Mouse (Mus musculus): ENCODE measurements around the gene Atxn1. TPM values are rescaled to one million over a fixed set of nuclear protein-coding genes. Genes with fewer than 3 reads are reported as not detected.

The Atxn1 gene
- polyA plus RNA-seq, 1 experiment, result 2.5 TPM

- H3K79me2 ChIP-seq (ENCODE audit: control insufficient read depth, insufficient read depth), result no peaks in the 10 kb centered on the region
- H3K27me3 ChIP-seq (ENCODE audit: control insufficient read depth, insufficient read depth, insufficient read length), result no peaks in the 10 kb centered on the region
- no peak overlapping the region for H3K4me3 ChIP-seq
- H3K36me3 ChIP-seq (ENCODE audit: control insufficient read depth, insufficient read depth), result no peaks in the 10 kb centered on the region
- H3ac ChIP-seq (ENCODE audit: control insufficient read depth, insufficient read length), result no peak overlapping the region
- TF ChIP-seq E2F4 (IDR thresholded peaks at IDR 0.05; ENCODE audit: insufficient read depth) (no peak), TCF12 (IDR thresholded peaks at IDR 0.05; ENCODE audit: insufficient read depth, poor library complexity, severe bottlenecking) (no peak), SRF (IDR thresholded peaks at IDR 0.05; ENCODE audit: control insufficient read depth, insufficient read length, low read depth) (no peak), USF1 (IDR thresholded peaks at IDR 0.05; ENCODE audit: low read depth) (no peak), TCF3 (IDR thresholded peaks at IDR 0.05; ENCODE audit: insufficient read length, low read depth) (no peak), MYOG (IDR thresholded peaks at IDR 0.05; ENCODE audit: control insufficient read depth in 1 of 3, insufficient read depth in 1 of 3, insufficient read length in 2 of 3, low read depth in 2 of 3) (no peak), MAX (IDR thresholded peaks at IDR 0.05; ENCODE audit: low read depth) (no peak), MYOD1 (IDR thresholded peaks at IDR 0.05; ENCODE audit: control insufficient read depth in 1 of 3, insufficient read length in 2 of 3, low read depth in 2 of 3) (no peak), POLR2A (IDR thresholded peaks at IDR 0.05; ENCODE audit: insufficient read length, low read depth) (no peak), POLR2AphosphoS2 (IDR thresholded peaks at IDR 0.05; ENCODE audit: insufficient read length, low read depth) (no peak), CEBPB (IDR thresholded peaks at IDR 0.05; ENCODE audit: insufficient read depth, poor library complexity, severe bottlenecking) (no peak), REST (IDR thresholded peaks at IDR 0.05; ENCODE audit: insufficient read depth, insufficient read length) (no peak)
- H3K4me2 ChIP-seq (ENCODE audit: low read depth), result no peak overlapping the region
Observed at GRCm38 (mm10) chr13:45662216-45662615, 302.6 kb downstream of the Atxn1 start.

- TF ChIP-seq SRF (IDR thresholded peaks at IDR 0.05; ENCODE audit: control insufficient read depth, insufficient read length, low read depth), result no peak
- TF ChIP-seq POLR2A (IDR thresholded peaks at IDR 0.05; ENCODE audit: insufficient read length, low read depth), result no peak
- Histone ChIP-seq H3K4me3 (no peak overlapping the region), H3K4me2 (ENCODE audit: low read depth) (no peak overlapping the region), H3ac (ENCODE audit: control insufficient read depth, insufficient read length) (no peak overlapping the region), H3K27me3 (ENCODE audit: control insufficient read depth, insufficient read depth, insufficient read length) (no peaks in the 10 kb centered on the region), H3K36me3 (ENCODE audit: control insufficient read depth, insufficient read depth) (no peaks in the 10 kb centered on the region), H3K79me2 (ENCODE audit: control insufficient read depth, insufficient read depth) (no peaks in the 10 kb centered on the region)
Observed at GRCm38 (mm10) chr13:45661283-45662185, 303.3 kb downstream of the Atxn1 start.

DNA sequence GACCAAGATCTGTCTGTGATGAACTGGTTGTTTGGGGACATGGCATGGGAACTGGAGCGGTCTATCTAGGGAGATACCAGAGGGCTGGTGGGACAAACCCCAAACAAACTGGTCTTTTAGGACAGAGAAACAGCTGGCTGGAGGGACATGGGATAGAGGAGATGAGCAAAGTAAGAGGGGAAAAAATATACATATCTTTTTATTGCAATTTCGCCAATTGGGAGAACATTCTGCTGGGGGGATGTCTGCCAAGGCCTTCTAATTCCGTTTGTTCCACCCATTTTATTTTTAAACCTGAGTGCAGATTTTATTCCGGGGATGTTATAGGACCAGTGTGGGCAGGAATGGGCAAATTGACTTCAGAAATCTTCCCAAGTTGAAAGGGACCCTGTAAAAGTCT, 305.0 kb downstream of the Atxn1 start:
- Histone ChIP-seq H3K4me2 (ENCODE audit: low read depth) (no peak overlapping the region), H3ac (ENCODE audit: control insufficient read depth, insufficient read length) (no peak overlapping the region), H3K4me3 (no peak overlapping the region), H3K79me2 (ENCODE audit: control insufficient read depth, insufficient read depth) (no peaks in the 10 kb centered on the region), H3K36me3 (ENCODE audit: control insufficient read depth, insufficient read depth) (no peaks in the 10 kb centered on the region), H3K27me3 (ENCODE audit: control insufficient read depth, insufficient read depth, insufficient read length) (no peaks in the 10 kb centered on the region)
- no peak for TF ChIP-seq MYOG (IDR thresholded peaks at IDR 0.05; ENCODE audit: control insufficient read depth in 1 of 3, insufficient read depth in 1 of 3, insufficient read length in 2 of 3, low read depth in 2 of 3)
- TF ChIP-seq TCF3 (IDR thresholded peaks at IDR 0.05; ENCODE audit: insufficient read length, low read depth), result no peak
- no peak for TF ChIP-seq MAX (IDR thresholded peaks at IDR 0.05; ENCODE audit: low read depth)
- TF ChIP-seq REST (IDR thresholded peaks at IDR 0.05; ENCODE audit: insufficient read depth, insufficient read length), result no peak
- no peak for TF ChIP-seq USF1 (IDR thresholded peaks at IDR 0.05; ENCODE audit: low read depth)
- no peak for TF ChIP-seq SRF (IDR thresholded peaks at IDR 0.05; ENCODE audit: control insufficient read depth, insufficient read length, low read depth)
- no peak for TF ChIP-seq MYOD1 (IDR thresholded peaks at IDR 0.05; ENCODE audit: control insufficient read depth in 1 of 3, insufficient read length in 2 of 3, low read depth in 2 of 3)
- no peak for TF ChIP-seq POLR2AphosphoS2 (IDR thresholded peaks at IDR 0.05; ENCODE audit: insufficient read length, low read depth)
- TF ChIP-seq CEBPB (IDR thresholded peaks at IDR 0.05; ENCODE audit: insufficient read depth, poor library complexity, severe bottlenecking), result no peak

- Histone ChIP-seq H3K79me2 (ENCODE audit: control insufficient read depth, insufficient read depth) (no peaks in the 10 kb centered on the region), H3K4me2 (ENCODE audit: low read depth) (no peak overlapping the region), H3K27me3 (ENCODE audit: control insufficient read depth, insufficient read depth, insufficient read length) (no peaks in the 10 kb centered on the region), H3ac (ENCODE audit: control insufficient read depth, insufficient read length) (no peak overlapping the region), H3K4me3 (no peak overlapping the region), H3K36me3 (ENCODE audit: control insufficient read depth, insufficient read depth) (peaks cover under 1% of the 10 kb centered on the region)
- TF ChIP-seq USF1 (IDR thresholded peaks at IDR 0.05; ENCODE audit: low read depth), result no peak
- TF ChIP-seq REST (IDR thresholded peaks at IDR 0.05; ENCODE audit: insufficient read depth, insufficient read length), result no peak
- no peak for TF ChIP-seq CEBPB (IDR thresholded peaks at IDR 0.05; ENCODE audit: insufficient read depth, poor library complexity, severe bottlenecking)
- no peak for TF ChIP-seq MAX (IDR thresholded peaks at IDR 0.05; ENCODE audit: low read depth)
- TF ChIP-seq TCF3 (IDR thresholded peaks at IDR 0.05; ENCODE audit: insufficient read length, low read depth), result no peak
- no peak for TF ChIP-seq MYOD1 (IDR thresholded peaks at IDR 0.05; ENCODE audit: control insufficient read depth in 1 of 3, insufficient read length in 2 of 3, low read depth in 2 of 3)
- no peak for TF ChIP-seq TCF12 (IDR thresholded peaks at IDR 0.05; ENCODE audit: insufficient read depth, poor library complexity, severe bottlenecking)
- TF ChIP-seq E2F4 (IDR thresholded peaks at IDR 0.05; ENCODE audit: insufficient read depth), result no peak
- no peak for TF ChIP-seq SRF (IDR thresholded peaks at IDR 0.05; ENCODE audit: control insufficient read depth, insufficient read length, low read depth)
- no peak for TF ChIP-seq POLR2AphosphoS2 (IDR thresholded peaks at IDR 0.05; ENCODE audit: insufficient read length, low read depth)
- no peak for TF ChIP-seq MYOG (IDR thresholded peaks at IDR 0.05; ENCODE audit: control insufficient read depth in 1 of 3, insufficient read depth in 1 of 3, insufficient read length in 2 of 3, low read depth in 2 of 3)
- no peak for TF ChIP-seq POLR2A (IDR thresholded peaks at IDR 0.05; ENCODE audit: insufficient read length, low read depth)
Observed at GRCm38 (mm10) chr13:45658343-45658742, 306.5 kb downstream of the Atxn1 start.

Data from myocyte (in vitro differentiated cells).